Mouse (Mus musculus): ENCODE data around the gene Dnah12.

- no peak for TF ChIP-seq USF1 (IDR thresholded peaks at IDR 0.05; ENCODE audit: low read depth)
- no peak for TF ChIP-seq CTCF (IDR thresholded peaks at IDR 0.05; ENCODE audit: control insufficient read depth, insufficient read depth, insufficient read length)
- TF ChIP-seq MYOD1 (IDR thresholded peaks at IDR 0.05; ENCODE audit: control insufficient read depth, insufficient read length, low read depth): no peak
These were observed 45.3 kb upstream of the Dnah12 start for GRCm38 (mm10) chr14:26647811-26648210.

Data from C2C12 (cell line).